Mouse (Mus musculus) G1E (cell line): ENCODE measurements around the gene Txlng. TPM values are rescaled to one million over a fixed set of nuclear protein-coding genes. Genes with fewer than 3 reads are reported as not detected.
"Not testable (repeated sequence)": the region's sequence is repeated elsewhere in the genome, so short reads cannot be mapped to it uniquely, and the experiment has no call there.

ENCODE experiments used
- ATAC-seq: 2 replicates; pipeline ENCODE4 v1.8.0; 2016; ENCODE audit warnings: mild to moderate bottlenecking; ENCODE audit not compliant: insufficient number of reproducible peaks, poor library complexity, low FRiP score, severe bottlenecking; ENCODE audit errors: extremely low read depth
- DNase-seq: peaks from one replicate; pipeline ENCODE4 v3.0.0; 2012; ENCODE audit warnings: low spot score
- H3K27me3 ChIP-seq: 2 replicates; pipeline ENCODE4 v1.6.1; 2012; ENCODE audit warnings: mild to moderate bottlenecking, low read length, inconsistent platforms; ENCODE audit not compliant: insufficient read depth
- H3K36me3 ChIP-seq: replicated peaks from 2 replicates; pipeline ENCODE3; 2012; ENCODE audit warnings: mild to moderate bottlenecking, inconsistent platforms
- H3K4me1 ChIP-seq: 2 replicates; pipeline ENCODE4 v1.6.1; 2012; ENCODE audit warnings: low read depth, low read length, inconsistent platforms, mixed read lengths; ENCODE audit not compliant: insufficient read depth
- H3K4me3 ChIP-seq: 2 replicates; pipeline ENCODE4 v1.5.1; 2012; ENCODE audit warnings: low read depth, mild to moderate bottlenecking, inconsistent platforms, low read length, moderate library complexity, mixed read lengths
- H3K9me3 ChIP-seq: replicated peaks from 2 replicates; pipeline ENCODE4 v1.6.1; 2012; ENCODE audit warnings: inconsistent platforms
- CTCF ChIP-seq: IDR thresholded peaks from 2 replicates; pipeline ENCODE4 v1.5.1; 2012; ENCODE audit warnings: low read depth, low read length, inconsistent platforms, mixed read lengths
- GATA1 ChIP-seq: IDR thresholded peaks from 2 replicates; pipeline ENCODE4 v1.6.1; 2012; ENCODE audit warnings: borderline replicate concordance, low read length, inconsistent platforms, mixed read lengths
- GATA2 ChIP-seq: IDR thresholded peaks from 2 replicates; pipeline ENCODE4 v1.6.1; 2012; ENCODE audit warnings: low read depth, low read length, inconsistent platforms, borderline replicate concordance
- POLR2AphosphoS5 ChIP-seq: IDR thresholded peaks from 2 replicates; pipeline ENCODE4 v1.6.1; 2012; ENCODE audit warnings: low read depth, low read length, inconsistent platforms; ENCODE audit not compliant: insufficient replicate concordance
- TAL1 ChIP-seq: conservative IDR thresholded peaks from 2 replicates; pipeline ENCODE4 v1.6.1; 2012; ENCODE audit warnings: low read depth, low read length, inconsistent platforms, mixed read lengths
- polyA plus RNA-seq: library from polyadenylated mRNA; stranded (reverse); fragments of >175 nt; gene quantifications from 2 replicates; pipeline ENCODE4 v1.2.3, GENCODE M21; 2012
- total RNA-seq, 2 experiments: library from RNA; stranded (forward) in 1 of 2; stranded (reverse) in 1 of 2; fragments of 200-1000 nt in 1 of 2; fragments of >200 nt in 1 of 2; fragmentation: Nextera tagmentation in 1 of 2; gene quantifications; 2 replicates each; pipeline ENCODE4 v1.2.3; 2014 to 2017

Gene Txlng
- total and polyA plus RNA-seq, 3 experiments = 8.2 to 39.1 (median 36.5) TPM

- no peaks in the 10 kb centered on the region for H3K27me3 ChIP-seq
- peak overlapping the region; percentile 81 for H3K4me3 ChIP-seq
- H3K36me3 ChIP-seq = peaks cover 16% of the 10 kb centered on the region
- peaks cover 6% of the 10 kb centered on the region; the same call in 1 of the 2 replicates for H3K4me1 ChIP-seq
- no peak for TF ChIP-seq TAL1
- no peak for TF ChIP-seq GATA2
- no peak for TF ChIP-seq GATA1
- no peak for TF ChIP-seq POLR2AphosphoS5
- no peak for TF ChIP-seq CTCF
- H3K9me3 ChIP-seq = no peaks in the 10 kb centered on the region
- ATAC-seq = no peak
- peak; percentile 4 for DNase-seq
Observed at GRCm38 (mm10) chrX:162828783-162829182, 471 bp downstream of the Txlng start.

GRCm38 (mm10) chrX:162828016-162828415 lies 1.2 kb downstream of the Txlng start:
- Histone ChIP-seq H3K9me3 (no peaks in the 10 kb centered on the region), H3K4me3 (peak overlapping the region; percentile 81), H3K4me1 (peaks cover 6% of the 10 kb centered on the region; the same call in 1 of the 2 replicates), H3K27me3 (no peaks in the 10 kb centered on the region), H3K36me3 (peaks cover 18% of the 10 kb centered on the region)
- TF ChIP-seq GATA1 (no peak), POLR2AphosphoS5 (no peak), TAL1 (no peak), CTCF (no peak), GATA2 (no peak)
- ATAC-seq (no peak), DNase-seq (no peak)

- no peaks in the 10 kb centered on the region for H3K9me3 ChIP-seq
- peaks cover 51% of the 10 kb centered on the region for H3K36me3 ChIP-seq
- no peaks in the 10 kb centered on the region for H3K27me3 ChIP-seq
- no peaks in the 10 kb centered on the region for H3K4me1 ChIP-seq
- ATAC-seq (peak; percentile 15; the same call in 1 of the 2 replicates), DNase-seq (peak; percentile 2)
- no peak overlapping the region for H3K4me3 ChIP-seq
- TF ChIP-seq GATA2 (no peak), POLR2AphosphoS5 (no peak), CTCF (no peak), TAL1 (no peak), GATA1 (no peak)
Observed at GRCm38 (mm10) chrX:162800371-162800770, 28.9 kb downstream of the Txlng start.

- ATAC-seq, DNase-seq: not testable (repeated sequence)
Observed at GRCm38 (mm10) chrX:162791392-162791791, 37.9 kb downstream of the Txlng start.

GRCm38 (mm10) chrX:162788372-162788771 lies 40.9 kb downstream of the Txlng start:
- no peak for DNase-seq
- Histone ChIP-seq H3K36me3 (peaks cover 75% of the 10 kb centered on the region), H3K4me1 (no peaks in the 10 kb centered on the region), H3K4me3 (no peak overlapping the region), H3K9me3 (no peaks in the 10 kb centered on the region), H3K27me3 (no peaks in the 10 kb centered on the region)
- ATAC-seq = no peak
- TF ChIP-seq GATA2 (no peak), POLR2AphosphoS5 (no peak), TAL1 (no peak), CTCF (no peak), GATA1 (no peak)

More at GRCm38 (mm10) chrX:162791392-162791791, 37.9 kb downstream of the Txlng start:
- H3K27me3 ChIP-seq, H3K4me3 ChIP-seq, H3K4me1 ChIP-seq, H3K9me3 ChIP-seq: not testable (repeated sequence)
- peaks cover 52% of the 10 kb centered on the region for H3K36me3 ChIP-seq

- H3K27me3 ChIP-seq = no peaks in the 10 kb centered on the region
- no peak for TF ChIP-seq POLR2AphosphoS5
- TF ChIP-seq GATA2 = no peak
- TF ChIP-seq CTCF = no peak
- TF ChIP-seq GATA1 = no peak
- no peak for TF ChIP-seq TAL1
- peaks cover 64% of the 10 kb centered on the region for H3K36me3 ChIP-seq
Observed at GRCm38 (mm10) chrX:162770726-162771125, 58.5 kb downstream of the Txlng start.

More at GRCm38 (mm10) chrX:162770726-162771125, 58.5 kb downstream of the Txlng start:
- H3K4me3 ChIP-seq = no peak overlapping the region
- ATAC-seq = no peak
- H3K9me3 ChIP-seq = no peaks in the 10 kb centered on the region
- no peak for DNase-seq
- peaks cover 18% of the 10 kb centered on the region for H3K4me1 ChIP-seq
